Mouse (Mus musculus): ENCODE data around the gene Dtnbp1. TPM values are rescaled to one million over a fixed set of nuclear protein-coding genes. Genes with fewer than 3 reads are reported as not detected.

Gene Dtnbp1
- polyA plus RNA-seq, 1 experiment from 2014 or later = 93.0 TPM

DNA sequence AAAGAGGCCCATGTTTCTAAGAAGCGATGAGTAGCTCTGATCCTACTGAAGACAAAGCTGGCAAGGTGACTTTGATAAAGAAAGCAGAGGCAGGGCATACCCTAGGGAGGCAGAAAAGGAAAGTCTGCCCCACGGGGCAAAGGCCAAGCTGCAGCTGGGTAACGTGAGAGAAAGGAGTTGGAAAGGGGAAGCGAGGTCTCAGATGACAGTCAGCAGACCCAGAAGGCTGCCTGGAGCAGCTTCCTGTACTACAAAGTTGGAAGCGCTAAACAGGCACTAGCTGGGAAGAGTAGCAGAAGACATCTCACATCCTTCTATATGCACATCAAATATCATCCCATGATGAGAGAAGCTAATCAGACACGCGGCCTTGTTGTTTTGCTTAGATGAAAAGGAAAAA, 3.9 kb upstream of the Dtnbp1 start:
- TF ChIP-seq CTCF (IDR thresholded peaks at IDR 0.05; ENCODE audit: low read depth) = no peak
- Histone ChIP-seq H3K9me3 (replicated peaks; ENCODE audit: low read length) (no peaks in the 10 kb centered on the region), H3K4me2 (ENCODE audit: low read length) (no peak overlapping the region), H3K27ac (no peak overlapping the region), H3K9ac (ENCODE audit: low read depth, low read length) (no peak overlapping the region), H3K27me3 (ENCODE audit: insufficient read depth, low read length) (no peaks in the 10 kb centered on the region), H3K36me3 (ENCODE audit: insufficient read depth, low read length) (no peaks in the 10 kb centered on the region), H3K4me1 (replicated peaks; ENCODE audit: insufficient read depth, low read length) (0 out of 2 replicates have a peak, but pooled peaks cover 5% of the 10 kb centered on the region), H3K4me3 (replicated peaks; ENCODE audit: low read depth, low read length) (no peak overlapping the region)
- ATAC-seq (replicated peaks; ENCODE audit: low FRiP score, low read depth) (no peak), DNase-seq (ENCODE audit: low spot score) (peak; percentile 62)
- 43% methylated on average over 7 of the region's 7 CpGs for WGBS

DNA sequence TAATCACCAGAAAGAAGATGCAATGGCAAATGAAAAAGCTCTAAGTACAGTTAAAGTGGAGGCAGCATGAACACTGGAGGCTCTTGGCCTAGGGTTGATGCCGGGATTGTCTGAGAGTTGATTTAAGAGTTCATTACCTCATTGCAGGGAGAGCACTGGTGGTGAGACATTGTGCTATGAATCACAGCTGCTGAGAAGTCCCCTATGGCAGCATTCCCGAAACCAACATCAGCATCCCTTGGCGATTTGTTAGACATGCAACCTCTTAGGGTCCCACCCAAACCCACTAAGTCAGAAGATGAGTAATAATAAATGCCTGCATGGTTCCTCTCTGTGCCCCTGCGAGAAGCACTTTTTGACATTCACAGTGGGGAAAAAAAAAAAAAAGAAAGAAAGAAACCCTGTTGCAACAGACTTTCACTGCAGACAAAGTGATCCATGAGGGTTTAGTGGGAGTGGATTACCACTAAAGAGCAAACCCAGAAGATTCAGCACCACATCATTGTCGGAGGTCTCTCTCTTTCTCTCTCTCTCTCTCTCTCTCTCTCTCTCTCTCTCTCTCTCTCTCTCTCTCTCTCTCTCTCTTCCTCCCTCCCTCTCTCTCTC, 3.1 kb upstream of the Dtnbp1 start:
- ATAC-seq (replicated peaks; ENCODE audit: low FRiP score, low read depth) (no peak), DNase-seq (ENCODE audit: low spot score) (no peak)
- Histone ChIP-seq H3K36me3 (ENCODE audit: insufficient read depth, low read length) (no peaks in the 10 kb centered on the region), H3K27ac (no peak overlapping the region), H3K9me3 (replicated peaks; ENCODE audit: low read length) (no peaks in the 10 kb centered on the region), H3K27me3 (ENCODE audit: insufficient read depth, low read length) (no peaks in the 10 kb centered on the region), H3K4me3 (replicated peaks; ENCODE audit: low read depth, low read length) (no peak overlapping the region), H3K4me2 (ENCODE audit: low read length) (no peak overlapping the region), H3K9ac (ENCODE audit: low read depth, low read length) (no peak overlapping the region), H3K4me1 (replicated peaks; ENCODE audit: insufficient read depth, low read length) (peaks cover 5% of the 10 kb centered on the region; the same call in 1 of the 2 replicates)
- no peak for TF ChIP-seq CTCF (IDR thresholded peaks at IDR 0.05; ENCODE audit: low read depth)
- 54% methylated on average over 5 of the region's 5 CpGs for WGBS

DNA sequence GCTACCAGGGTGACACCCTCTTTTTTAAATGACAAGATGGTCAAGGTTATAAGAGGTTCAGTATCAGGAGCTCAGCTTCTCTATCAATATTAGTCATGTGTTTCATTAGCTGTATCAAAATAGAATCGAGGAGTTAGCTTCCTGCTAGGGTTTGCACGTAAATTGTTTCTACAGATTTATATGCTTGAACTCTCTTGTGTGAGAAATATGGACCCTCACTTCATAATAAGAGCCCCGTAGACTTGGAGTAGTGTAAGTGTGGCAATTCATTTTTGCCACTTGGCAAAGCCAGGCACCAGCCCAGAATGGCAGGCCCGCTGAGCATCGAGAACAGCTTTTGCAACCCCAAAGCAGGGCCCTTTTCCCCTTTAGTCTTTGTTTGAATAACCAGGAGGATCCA, 1.1 kb upstream of the Dtnbp1 start:
- DNase-seq (ENCODE audit: low spot score) = peak; percentile 17
- Histone ChIP-seq H3K4me3 (replicated peaks; ENCODE audit: low read depth, low read length) (no peak overlapping the region), H3K27ac (no peak overlapping the region), H3K36me3 (ENCODE audit: insufficient read depth, low read length) (no peaks in the 10 kb centered on the region), H3K9ac (ENCODE audit: low read depth, low read length) (no peak overlapping the region), H3K27me3 (ENCODE audit: insufficient read depth, low read length) (no peaks in the 10 kb centered on the region), H3K4me2 (ENCODE audit: low read length) (peak overlapping the region; percentile 80), H3K4me1 (replicated peaks; ENCODE audit: insufficient read depth, low read length) (peaks cover 5% of the 10 kb centered on the region; the same call in 1 of the 2 replicates), H3K9me3 (replicated peaks; ENCODE audit: low read length) (no peaks in the 10 kb centered on the region)
- WGBS = 61% methylated on average over 5 of the region's 5 CpGs
- ATAC-seq (replicated peaks; ENCODE audit: low FRiP score, low read depth) = no peak
- no peak for TF ChIP-seq CTCF (IDR thresholded peaks at IDR 0.05; ENCODE audit: low read depth)

DNA sequence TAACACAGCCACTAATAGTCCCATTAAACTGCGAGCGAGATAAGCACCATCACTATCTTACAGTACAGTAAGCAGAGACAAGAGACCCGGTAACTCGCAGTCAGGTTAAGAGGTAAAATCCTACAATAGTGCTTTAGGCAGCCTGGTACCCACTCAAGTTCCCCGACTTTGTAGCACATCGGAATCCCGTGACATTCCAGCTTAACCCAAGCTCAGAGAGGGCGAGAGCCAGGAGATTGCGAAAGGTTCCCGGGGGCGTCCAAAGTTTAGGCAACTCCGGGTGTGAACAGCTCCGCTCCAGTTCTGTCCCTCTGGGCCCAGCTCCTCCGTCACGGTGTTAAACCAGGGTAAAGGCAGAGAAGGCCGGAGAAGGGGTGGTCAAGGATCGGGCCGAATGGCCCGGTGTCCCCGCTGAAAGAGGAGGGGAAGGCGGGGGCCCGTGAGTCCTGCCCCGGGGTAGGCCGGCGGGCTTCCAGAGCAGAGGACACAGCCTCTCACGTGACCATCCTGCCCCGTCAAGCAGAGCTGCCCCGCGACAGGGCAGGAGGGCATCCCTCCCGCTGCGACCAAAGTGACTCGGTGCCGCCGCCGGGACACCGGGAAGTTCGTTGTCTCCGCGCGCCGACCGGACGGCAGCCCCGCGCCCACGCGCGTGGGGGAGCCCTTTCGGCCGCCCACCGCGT, 578 bp downstream of the Dtnbp1 start:
- no peak; the same call in 1 of the 2 replicates for TF ChIP-seq CTCF (IDR thresholded peaks at IDR 0.05; ENCODE audit: low read depth)
- under 1% methylated on average over 34 of the region's 52 CpGs for WGBS
- H3K4me1 ChIP-seq (replicated peaks; ENCODE audit: insufficient read depth, low read length) = peaks cover 5% of the 10 kb centered on the region; the same call in 1 of the 2 replicates
- H3K4me2 ChIP-seq (ENCODE audit: low read length) = peak overlapping the region; percentile 80
- H3K4me3 ChIP-seq (replicated peaks; ENCODE audit: low read depth, low read length) = peak overlapping the region; percentile 90
- ATAC-seq (replicated peaks; ENCODE audit: low FRiP score, low read depth) (peak; percentile 87), DNase-seq (ENCODE audit: low spot score) (peak; percentile 77)
- no peaks in the 10 kb centered on the region for H3K9me3 ChIP-seq (replicated peaks; ENCODE audit: low read length)
- no peaks in the 10 kb centered on the region for H3K27me3 ChIP-seq (ENCODE audit: insufficient read depth, low read length)
- H3K9ac ChIP-seq (ENCODE audit: low read depth, low read length) = peak overlapping the region; percentile 92
- no peaks in the 10 kb centered on the region for H3K36me3 ChIP-seq (ENCODE audit: insufficient read depth, low read length)
- peak overlapping the region; percentile 94 for H3K27ac ChIP-seq

DNA sequence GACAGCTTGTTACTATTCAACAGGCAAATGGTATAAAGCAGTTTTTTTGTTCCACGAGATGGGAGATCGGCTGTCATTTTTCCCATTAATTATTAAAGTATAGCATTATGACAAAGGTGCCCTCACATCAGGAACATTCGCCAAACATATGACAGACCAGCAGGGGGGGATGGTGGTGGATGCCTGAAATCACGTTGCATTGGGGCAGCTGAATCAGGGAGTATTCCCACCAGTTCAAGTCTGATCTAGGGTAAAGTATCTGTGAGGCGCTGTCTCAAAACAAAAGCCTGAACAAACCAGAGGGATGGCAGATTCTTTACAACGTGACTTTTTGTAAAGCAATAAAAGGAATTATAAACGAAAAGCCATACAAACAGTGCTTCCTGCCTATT, 1.1 kb downstream of the Dtnbp1 start:
- no peak for ATAC-seq (replicated peaks; ENCODE audit: low FRiP score, low read depth)
- TF ChIP-seq CTCF (IDR thresholded peaks at IDR 0.05; ENCODE audit: low read depth) = peak; percentile 67
- Histone ChIP-seq H3K4me1 (replicated peaks; ENCODE audit: insufficient read depth, low read length) (peaks cover 5% of the 10 kb centered on the region; the same call in 1 of the 2 replicates), H3K27me3 (ENCODE audit: insufficient read depth, low read length) (no peaks in the 10 kb centered on the region), H3K9me3 (replicated peaks; ENCODE audit: low read length) (no peaks in the 10 kb centered on the region), H3K27ac (peak overlapping the region; percentile 94), H3K4me2 (ENCODE audit: low read length) (peak overlapping the region; percentile 80), H3K36me3 (ENCODE audit: insufficient read depth, low read length) (no peaks in the 10 kb centered on the region), H3K9ac (ENCODE audit: low read depth, low read length) (peak overlapping the region; percentile 92), H3K4me3 (replicated peaks; ENCODE audit: low read depth, low read length) (peak overlapping the region; percentile 90)
- WGBS = 17% methylated on average over 7 of the region's 7 CpGs
- peak; percentile 64 for DNase-seq (ENCODE audit: low spot score)

DNA sequence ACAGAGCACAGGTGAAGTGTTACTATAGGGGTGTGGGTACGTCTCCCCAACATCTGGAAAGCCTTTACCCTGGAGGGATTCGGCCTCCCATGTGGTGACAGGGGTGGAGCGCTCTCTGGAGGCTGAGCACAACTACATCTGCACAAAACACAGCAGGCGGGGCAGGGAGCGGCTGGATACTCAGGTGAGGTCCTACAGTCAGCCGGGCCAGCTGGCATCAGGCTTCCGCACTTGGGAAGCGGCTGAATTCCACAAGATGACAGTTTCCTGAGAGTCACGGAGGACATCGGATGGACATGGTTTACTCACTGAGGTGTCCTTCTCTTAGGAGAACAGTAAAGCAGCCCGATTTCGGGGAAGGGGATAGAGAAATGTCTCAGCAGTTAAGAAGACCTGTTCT, 2.7 kb downstream of the Dtnbp1 start:
- peaks cover 5% of the 10 kb centered on the region; the same call in 1 of the 2 replicates for H3K4me1 ChIP-seq (replicated peaks; ENCODE audit: insufficient read depth, low read length)
- WGBS = 94% methylated on average over 12 of the region's 12 CpGs
- H3K9ac ChIP-seq (ENCODE audit: low read depth, low read length) = no peak overlapping the region
- no peak overlapping the region for H3K4me3 ChIP-seq (replicated peaks; ENCODE audit: low read depth, low read length)
- H3K27ac ChIP-seq = no peak overlapping the region
- TF ChIP-seq CTCF (IDR thresholded peaks at IDR 0.05; ENCODE audit: low read depth) = no peak
- no peaks in the 10 kb centered on the region for H3K27me3 ChIP-seq (ENCODE audit: insufficient read depth, low read length)
- ATAC-seq (replicated peaks; ENCODE audit: low FRiP score, low read depth) (no peak), DNase-seq (ENCODE audit: low spot score) (no peak)
- no peak overlapping the region for H3K4me2 ChIP-seq (ENCODE audit: low read length)
- no peaks in the 10 kb centered on the region for H3K9me3 ChIP-seq (replicated peaks; ENCODE audit: low read length)
- H3K36me3 ChIP-seq (ENCODE audit: insufficient read depth, low read length) = no peaks in the 10 kb centered on the region
